In the genomic region with DNA sequence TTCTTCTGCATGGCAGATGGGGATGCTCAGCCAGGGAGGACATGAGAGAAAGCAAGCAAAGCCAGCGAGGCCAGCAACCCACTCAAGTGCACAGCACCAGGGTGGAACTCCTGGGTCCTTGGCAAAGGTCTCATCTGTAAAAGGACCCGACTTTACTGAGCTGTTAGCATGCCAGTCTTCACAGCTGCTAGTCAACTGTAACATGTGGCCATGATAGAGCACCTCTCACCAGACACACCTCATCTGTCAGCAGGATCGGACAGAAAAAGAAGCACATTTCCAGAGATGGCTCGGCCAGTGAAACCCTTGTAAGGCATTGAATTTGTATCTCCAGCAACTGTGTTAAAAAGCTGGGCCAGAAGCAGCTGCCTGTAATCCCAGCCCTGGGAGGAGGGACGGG, we compare ENCODE assay signal across 16 mouse cellular contexts.
A peak's percentile ranks its signal among the peaks of the same experiment; 100 is the strongest.
DNase-seq lines count a peak whose midpoint lies in the region; ATAC-seq and TF ChIP-seq lines count a peak whose summit lies in the region.
"Had no signal": no experiment of that assay in that cellular context is flagged by ENCODE, and none has a peak within 500 bp of the region (broad histone marks: within the 10 kb centered on the region; RNA-seq: fewer than 3 reads in every experiment).

No protein-coding gene starts in this region.

- H3K27me3 ChIP-seq in heart, embryonic 15.5 days: no peaks in the 10 kb centered on the region
- H3K27me3 ChIP-seq in lung, embryonic 14.5 days (ENCODE audit: insufficient read depth, low read length): no peaks in the 10 kb centered on the region
- no peaks in the 10 kb centered on the region for H3K27me3 ChIP-seq in hindbrain, embryonic 15.5 days
- no peaks in the 10 kb centered on the region for H3K27me3 ChIP-seq in limb, embryonic 12.5 days
- H3K27me3 ChIP-seq: embryonic facial prominence, embryonic 13.5 days; liver, embryonic 13.5 days had no signal

- DNase-seq in heart, adult 9 months (ENCODE audit: low spot score in 2 of 2): no peak
- peak; percentile 25 for DNase-seq in lung, embryonic 14.5 days
- DNase-seq in lung, adult 18-20 months: no peak
- DNase-seq in cerebellum, postnatal 14 days: no peak
- DNase-seq: adrenal gland, adult 2 months; cerebellum, adult 18-20 months; kidney, postnatal 36 days; liver, embryonic 13.5 days; lung, postnatal 4 days; thymus, postnatal 14 days had no signal

- no peaks in the 10 kb centered on the region for H3K36me3 ChIP-seq in heart, embryonic 15.5 days
- no peaks in the 10 kb centered on the region; the same call in 1 of the 2 replicates for H3K36me3 ChIP-seq in lung, embryonic 14.5 days (ENCODE audit: insufficient read depth)
- no peaks in the 10 kb centered on the region for H3K36me3 ChIP-seq in hindbrain, embryonic 15.5 days
- no peaks in the 10 kb centered on the region for H3K36me3 ChIP-seq in limb, embryonic 12.5 days

- no peak for ATAC-seq in heart, embryonic 15.5 days (replicated peaks; ENCODE audit: insufficient number of reproducible peaks, insufficient read depth, low FRiP score, low read depth)
- ATAC-seq in lung, embryonic 14.5 days (ENCODE audit: insufficient read depth): no peak
- no peak for ATAC-seq in hindbrain, embryonic 15.5 days (ENCODE audit: low FRiP score, low read depth)
- no peak for ATAC-seq in limb, embryonic 12.5 days (ENCODE audit: insufficient number of reproducible peaks, insufficient read depth, low FRiP score, low TSS enrichment, low read depth)
- ATAC-seq: CD4-positive, CD25-positive, alpha-beta regulatory T cell, adult 4 months had no signal

- no peak overlapping the region for H3K4me2 ChIP-seq in heart, embryonic 15.5 days
- no peak overlapping the region for H3K4me2 ChIP-seq in lung, embryonic 14.5 days
- H3K4me2 ChIP-seq in hindbrain, embryonic 15.5 days: no peak overlapping the region
- no peak overlapping the region for H3K4me2 ChIP-seq in limb, embryonic 12.5 days
- H3K4me2 ChIP-seq: embryonic facial prominence, embryonic 13.5 days; liver, embryonic 13.5 days had no signal

- H3K27ac ChIP-seq in heart, embryonic 15.5 days: peak overlapping the region; percentile 45; the same call in 1 of the 2 replicates
- H3K27ac ChIP-seq in lung, embryonic 14.5 days (ENCODE audit: low read depth): 0 out of 2 replicates have a peak overlapping the region, but pooled peaks have one; percentile 10
- H3K27ac ChIP-seq in hindbrain, embryonic 15.5 days (replicated peaks): peak overlapping the region; percentile 51
- H3K27ac ChIP-seq in limb, embryonic 12.5 days: peak overlapping the region; percentile 50; the same call in 1 of the 2 replicates
- H3K27ac ChIP-seq: embryonic facial prominence, embryonic 13.5 days; liver, embryonic 13.5 days; stomach, postnatal 0 days had no signal

- no peaks in the 10 kb centered on the region for H3K9me3 ChIP-seq in heart, embryonic 15.5 days (replicated peaks)
- H3K9me3 ChIP-seq in lung, embryonic 14.5 days (ENCODE audit: low read depth, low read length): no peaks in the 10 kb centered on the region
- H3K9me3 ChIP-seq in hindbrain, embryonic 15.5 days: no peaks in the 10 kb centered on the region
- H3K9me3 ChIP-seq in limb, embryonic 12.5 days: no peaks in the 10 kb centered on the region
- H3K9me3 ChIP-seq: embryonic facial prominence, embryonic 13.5 days; liver, embryonic 13.5 days had no signal

- peaks cover 27% of the 10 kb centered on the region for H3K4me1 ChIP-seq in heart, embryonic 15.5 days (replicated peaks)
- peaks cover 4% of the 10 kb centered on the region; the same call in 1 of the 2 replicates for H3K4me1 ChIP-seq in lung, embryonic 14.5 days (ENCODE audit: insufficient read depth)
- H3K4me1 ChIP-seq in hindbrain, embryonic 15.5 days (replicated peaks): peaks cover 5% of the 10 kb centered on the region
- peaks cover 7% of the 10 kb centered on the region for H3K4me1 ChIP-seq in limb, embryonic 12.5 days (replicated peaks)

- H3K9ac ChIP-seq in heart, embryonic 15.5 days: no peak overlapping the region
- H3K9ac ChIP-seq in lung, embryonic 14.5 days: no peak overlapping the region
- no peak overlapping the region for H3K9ac ChIP-seq in hindbrain, embryonic 15.5 days
- H3K9ac ChIP-seq in limb, embryonic 12.5 days (replicated peaks): no peak overlapping the region
- H3K9ac ChIP-seq: embryonic facial prominence, embryonic 13.5 days; liver, embryonic 13.5 days had no signal

- WGBS in heart, embryonic 15.5 days: 38% methylated on average over 5 of the region's 5 CpGs
- WGBS in lung, embryonic 14.5 days: 40% methylated on average over 5 of the region's 5 CpGs
- WGBS in hindbrain, embryonic 15.5 days: 80% methylated on average over 5 of the region's 5 CpGs
- 64% methylated on average over 5 of the region's 5 CpGs for WGBS in limb, embryonic 12.5 days

- TF ChIP-seq CTCF in lung, embryonic 14.5 days (IDR thresholded peaks at IDR 0.05; ENCODE audit: low read depth): no peak

- no peak overlapping the region for H3K4me3 ChIP-seq in heart, embryonic 15.5 days
- no peak overlapping the region for H3K4me3 ChIP-seq in lung, embryonic 14.5 days (ENCODE audit: low read depth, low read length)
- H3K4me3 ChIP-seq in hindbrain, embryonic 15.5 days: no peak overlapping the region
- H3K4me3 ChIP-seq in limb, embryonic 12.5 days (replicated peaks): no peak overlapping the region
- H3K4me3 ChIP-seq: embryonic facial prominence, embryonic 13.5 days; liver, embryonic 13.5 days had no signal
